Mouse (Mus musculus) erythroblast, embryonic 14.5 days (primary cell): ENCODE results near the gene Tepp.

Experiments
- GATA1 ChIP-seq: IDR thresholded peaks from 2 replicates; pipeline ENCODE4 v1.6.1; 2012; ENCODE audit warnings: low read length, inconsistent platforms, mixed read lengths
- TAL1 ChIP-seq: IDR thresholded peaks from 3 replicates; pipeline ENCODE4 v1.6.1; 2012; ENCODE audit warnings: low read length, inconsistent platforms, mixed read lengths

- TF ChIP-seq GATA1 (no peak), TAL1 (no peak)
Measured at GRCm38 (mm10) chr8:95344668-95345067, 34.3 kb downstream of the Tepp start.
